32 mouse cellular contexts compared by ENCODE assay signal in genomic region chr16:7354116-7354515, GRCm38 (mm10).
A peak's percentile ranks its signal among the peaks of the same experiment; 100 is the strongest.
DNase-seq lines count a peak whose midpoint lies in the region; ATAC-seq and TF ChIP-seq lines count a peak whose summit lies in the region.
"Had no signal": no experiment of that assay in that cellular context is flagged by ENCODE, and none has a peak within 500 bp of the region (broad histone marks: within the 10 kb centered on the region; RNA-seq: fewer than 3 reads in every experiment).

No protein-coding gene starts in this region.

- H3K4me1 ChIP-seq in hindbrain, embryonic 13.5 days (replicated peaks) = peaks cover 27% of the 10 kb centered on the region
- H3K4me1 ChIP-seq in hindbrain, embryonic 12.5 days = peaks cover 8% of the 10 kb centered on the region
- H3K4me1 ChIP-seq in neural tube, embryonic 14.5 days (ENCODE audit: control insufficient read depth, insufficient read depth, low read length) = peaks cover 15% of the 10 kb centered on the region; the same call in 1 of the 2 replicates
- H3K4me1 ChIP-seq: heart, embryonic 13.5 days had no signal

- DNase-seq in layer of hippocampus, adult 2 months (ENCODE audit: low spot score in 2 of 2) = no peak
- no peak for DNase-seq in layer of hippocampus, adult 9-10 months (ENCODE audit: low spot score)
- peak; percentile 56 for DNase-seq in Muller cell, postnatal 12 days (ENCODE audit: inconsistent ontology term)
- no peak for DNase-seq in frontal cortex, postnatal 25 days (ENCODE audit: low spot score in 2 of 2)
- DNase-seq: adrenal gland, adult 2 months; adrenal gland, postnatal 14 days; B cell, adult 2 months; cerebellum, adult 11-12 months; cerebellum, adult 8-10 months; cerebellum, postnatal 10 days; cerebellum, postnatal 36 days; embryo, embryonic 11 days; gastrocnemius, adult 2 months; gastrocnemius, postnatal 14 days; heart, adult 2 months; heart, postnatal 14 days; heart, postnatal 4 days had no signal

- no peaks in the 10 kb centered on the region for H3K9me3 ChIP-seq in hindbrain, embryonic 13.5 days
- no peaks in the 10 kb centered on the region for H3K9me3 ChIP-seq in hindbrain, embryonic 12.5 days (replicated peaks)
- H3K9me3 ChIP-seq in neural tube, embryonic 14.5 days (ENCODE audit: control insufficient read depth, low read length) = no peaks in the 10 kb centered on the region
- H3K9me3 ChIP-seq: embryonic facial prominence, embryonic 10.5 days; embryonic facial prominence, embryonic 13.5 days; forebrain, embryonic 13.5 days; heart, embryonic 10.5 days; heart, embryonic 13.5 days had no signal

- TF ChIP-seq CTCF in layer of hippocampus, adult 2 months (conservative IDR thresholded peaks at IDR 0.05) = no peak

- no peak overlapping the region for H3K9ac ChIP-seq in hindbrain, embryonic 13.5 days
- H3K9ac ChIP-seq in hindbrain, embryonic 12.5 days = no peak overlapping the region
- H3K9ac ChIP-seq in neural tube, embryonic 14.5 days (replicated peaks; ENCODE audit: low read depth, low read length) = no peak overlapping the region
- H3K9ac ChIP-seq: embryonic facial prominence, embryonic 13.5 days; forebrain, embryonic 13.5 days; heart, embryonic 13.5 days had no signal

- 0 out of 2 replicates have a peak overlapping the region, but pooled peaks have one; percentile 36 for H3K27ac ChIP-seq in hindbrain, embryonic 13.5 days
- no peak overlapping the region for H3K27ac ChIP-seq in hindbrain, embryonic 12.5 days
- peak overlapping the region; percentile 59; the same call in 1 of the 2 replicates for H3K27ac ChIP-seq in layer of hippocampus, adult 2 months
- peak overlapping the region; percentile 30; the same call in 1 of the 2 replicates for H3K27ac ChIP-seq in neural tube, embryonic 14.5 days (ENCODE audit: low read depth, low read length)
- H3K27ac ChIP-seq: embryonic facial prominence, embryonic 10.5 days; embryonic facial prominence, embryonic 13.5 days; forebrain, embryonic 13.5 days; gastrocnemius, adult 2 months; heart, adult 2 months; heart, embryonic 10.5 days; heart, embryonic 13.5 days; hindbrain, postnatal 0 days had no signal

- no peaks in the 10 kb centered on the region for H3K27me3 ChIP-seq in hindbrain, embryonic 13.5 days
- no peaks in the 10 kb centered on the region for H3K27me3 ChIP-seq in hindbrain, embryonic 12.5 days
- no peaks in the 10 kb centered on the region for H3K27me3 ChIP-seq in neural tube, embryonic 14.5 days (ENCODE audit: control insufficient read depth, insufficient read depth, low read length)
- H3K27me3 ChIP-seq: CH12.LX; embryonic facial prominence, embryonic 13.5 days had no signal

- 68% methylated on average over 4 of the region's 4 CpGs for WGBS in hindbrain, embryonic 13.5 days
- WGBS in hindbrain, embryonic 12.5 days = 67% methylated on average over 4 of the region's 4 CpGs
- 48% methylated on average over 4 of the region's 4 CpGs for WGBS in neural tube, embryonic 14.5 days

- no peak overlapping the region for H3K4me3 ChIP-seq in hindbrain, embryonic 13.5 days
- H3K4me3 ChIP-seq in hindbrain, embryonic 12.5 days = no peak overlapping the region
- H3K4me3 ChIP-seq in layer of hippocampus, adult 2 months = no peak overlapping the region
- H3K4me3 ChIP-seq in neural tube, embryonic 14.5 days (ENCODE audit: low read depth, low read length) = no peak overlapping the region
- H3K4me3 ChIP-seq: embryonic facial prominence, embryonic 10.5 days; embryonic facial prominence, embryonic 13.5 days; erythroblast, embryonic 14.5 days; forebrain, embryonic 13.5 days; gastrocnemius, adult 2 months; heart, adult 2 months; heart, embryonic 10.5 days; heart, embryonic 13.5 days had no signal

- H3K36me3 ChIP-seq in hindbrain, embryonic 13.5 days = no peaks in the 10 kb centered on the region
- no peaks in the 10 kb centered on the region for H3K36me3 ChIP-seq in hindbrain, embryonic 12.5 days
- H3K36me3 ChIP-seq in neural tube, embryonic 14.5 days (ENCODE audit: control insufficient read depth, insufficient read depth, low read length) = no peaks in the 10 kb centered on the region
- H3K36me3 ChIP-seq: embryonic facial prominence, embryonic 10.5 days; embryonic facial prominence, embryonic 13.5 days; G1E; heart, embryonic 10.5 days; heart, embryonic 13.5 days had no signal

- no peak for ATAC-seq in hindbrain, embryonic 13.5 days (ENCODE audit: low FRiP score)
- ATAC-seq in hindbrain, embryonic 12.5 days (ENCODE audit: low FRiP score) = no peak
- no peak for ATAC-seq in neural tube, embryonic 14.5 days (ENCODE audit: low read depth)
- ATAC-seq: forebrain, embryonic 13.5 days; forebrain, embryonic 16.5 days; hindbrain, postnatal 0 days; inflammation-experienced regulatory T-cells, adult 6 months; intestine, embryonic 16.5 days had no signal

- H3K4me2 ChIP-seq in hindbrain, embryonic 13.5 days = no peak overlapping the region
- no peak overlapping the region for H3K4me2 ChIP-seq in hindbrain, embryonic 12.5 days (replicated peaks)
- no peak overlapping the region for H3K4me2 ChIP-seq in neural tube, embryonic 14.5 days (ENCODE audit: low read depth, low read length)
- H3K4me2 ChIP-seq: embryonic facial prominence, embryonic 13.5 days; forebrain, embryonic 13.5 days; heart, embryonic 13.5 days had no signal
